Mouse (Mus musculus): ENCODE data around the gene Xlr3a. TPM values are rescaled to one million over a fixed set of nuclear protein-coding genes. Genes with fewer than 3 reads are reported as not detected.
A peak's percentile ranks its signal among the peaks of the same experiment; 100 is the strongest.

Gene Xlr3a
- polyA plus RNA-seq, 1 experiment from 2014 or later, result 2.7 TPM

- H3K4me1 ChIP-seq, result no peaks in the 10 kb centered on the region
- H3K27me3 ChIP-seq, result no peaks in the 10 kb centered on the region
- H3K9me3 ChIP-seq, result no peaks in the 10 kb centered on the region
- H3K4me2 ChIP-seq, result peak overlapping the region; percentile 34; the same call in 1 of the 2 replicates
- ATAC-seq (ENCODE audit: low FRiP score), result peak; percentile 97
- no peak overlapping the region for H3K27ac ChIP-seq
- no peaks in the 10 kb centered on the region for H3K36me3 ChIP-seq (replicated peaks)
- 16% methylated on average over 14 of the region's 14 CpGs for WGBS
- no peak overlapping the region for H3K4me3 ChIP-seq (replicated peaks)
- H3K9ac ChIP-seq, result no peak overlapping the region
Observed at GRCm38 (mm10) chrX:73053860-73054563, 42.9 kb downstream of the Xlr3a start.

GRCm38 (mm10) chrX:73039666-73040065, 57.2 kb downstream of the Xlr3a start:
- Histone ChIP-seq H3K9ac (no peak overlapping the region), H3K27ac (no peak overlapping the region), H3K4me2 (no peak overlapping the region), H3K4me3 (replicated peaks) (no peak overlapping the region), H3K36me3 (replicated peaks) (no peaks in the 10 kb centered on the region), H3K4me1 (no peaks in the 10 kb centered on the region), H3K27me3 (no peaks in the 10 kb centered on the region), H3K9me3 (no peaks in the 10 kb centered on the region)
- ATAC-seq (ENCODE audit: low FRiP score), result no peak
- 89% methylated on average over 12 of the region's 12 CpGs for WGBS

GRCm38 (mm10) chrX:73038831-73039230, 58.1 kb downstream of the Xlr3a start:
- no peaks in the 10 kb centered on the region for H3K27me3 ChIP-seq
- H3K9me3 ChIP-seq, result no peaks in the 10 kb centered on the region
- H3K4me1 ChIP-seq, result no peaks in the 10 kb centered on the region
- no peak overlapping the region for H3K9ac ChIP-seq
- ATAC-seq (ENCODE audit: low FRiP score), result no peak
- 81% methylated on average over 8 of the region's 8 CpGs for WGBS
- no peak overlapping the region for H3K4me3 ChIP-seq (replicated peaks)
- no peak overlapping the region for H3K27ac ChIP-seq
- no peak overlapping the region for H3K4me2 ChIP-seq
- H3K36me3 ChIP-seq (replicated peaks), result no peaks in the 10 kb centered on the region

- no peaks in the 10 kb centered on the region for H3K4me1 ChIP-seq
- ATAC-seq (ENCODE audit: low FRiP score), result no peak
- 70% methylated on average over 1 of the region's 1 CpGs for WGBS
- no peak within 1 kb of the TSS for H3K4me3 ChIP-seq (replicated peaks)
- no peak within 1 kb of the TSS for H3K9ac ChIP-seq
- no peaks in the 10 kb centered on the region for H3K36me3 ChIP-seq (replicated peaks)
- H3K4me2 ChIP-seq, result no peak within 1 kb of the TSS
- H3K27me3 ChIP-seq, result no peaks in the 10 kb centered on the region
- H3K9me3 ChIP-seq, result no peaks in the 10 kb centered on the region
- H3K27ac ChIP-seq, result no peak within 1 kb of the TSS
Observed at GRCm38 (mm10) chrX:73037003-73037402, 59.9 kb downstream of the Xlr3a start, which contains the start of gene Pnma5. Gene Pnma5 (minus strand): TSS chrX:73037103.

Other genes starting within 250 kb of the Xlr3a start
- gene Cetn2, start 178.7 kb downstream of the Xlr3a start, polyA plus RNA-seq (2016; fragmentation: Nextera tagmentation; extraction: Ambion mirVana), result 103 and 107 TPM in 2 replicates
- gene Nsdhl, start 178.5 kb downstream of the Xlr3a start, polyA plus RNA-seq (2016; fragmentation: Nextera tagmentation; extraction: Ambion mirVana), result 35.2 and 36.8 TPM in 2 replicates
- gene Zfp185, start 109.8 kb downstream of the Xlr3a start, polyA plus RNA-seq (2016; fragmentation: Nextera tagmentation; extraction: Ambion mirVana), result 2.4 and 3.3 TPM in 2 replicates
- not detected in 2 replicates for gene Pnma5, start 60.0 kb downstream of the Xlr3a start, polyA plus RNA-seq (2016; fragmentation: Nextera tagmentation; extraction: Ambion mirVana)
- gene Pnma3, start 32.3 kb downstream of the Xlr3a start, polyA plus RNA-seq (2016; fragmentation: Nextera tagmentation; extraction: Ambion mirVana), result 0.99 and 1.0 TPM in 2 replicates
- gene Xlr4a, start 14.6 kb downstream of the Xlr3a start, polyA plus RNA-seq (2016; fragmentation: Nextera tagmentation; extraction: Ambion mirVana), result 0.18 and 0.72 TPM in 2 replicates
- gene Gm14685, start 20.0 kb upstream of the Xlr3a start, polyA plus RNA-seq (2016; fragmentation: Nextera tagmentation; extraction: Ambion mirVana), result 0.31 TPM in 1 of 2 replicates, not detected in the other
- not detected in 2 replicates for gene Xlr5b, start 51.7 kb upstream of the Xlr3a start, polyA plus RNA-seq (2016; fragmentation: Nextera tagmentation; extraction: Ambion mirVana)
- gene DXBay18, start 52.4 kb upstream of the Xlr3a start, polyA plus RNA-seq (2016; fragmentation: Nextera tagmentation; extraction: Ambion mirVana), result 0.45 TPM in 1 of 2 replicates, not detected in the other
- not detected in 2 replicates for gene Spin2d, start 79.9 kb upstream of the Xlr3a start, polyA plus RNA-seq (2016; fragmentation: Nextera tagmentation; extraction: Ambion mirVana)
- gene Xlr3b, start 95.1 kb upstream of the Xlr3a start, polyA plus RNA-seq (2016; fragmentation: Nextera tagmentation; extraction: Ambion mirVana), result 13.6 and 14.0 TPM in 2 replicates
- 0.28 and 0.93 TPM in 2 replicates for gene Xlr4b, start 117.2 kb upstream of the Xlr3a start, polyA plus RNA-seq (2016; fragmentation: Nextera tagmentation; extraction: Ambion mirVana)
- 20.5 and 22.5 TPM in 2 replicates for gene F8a, start 131.2 kb upstream of the Xlr3a start, polyA plus RNA-seq (2016; fragmentation: Nextera tagmentation; extraction: Ambion mirVana)
- 0.20 TPM in 1 of 2 replicates, not detected in the other for gene Xlr4c, start 146.0 kb upstream of the Xlr3a start, polyA plus RNA-seq (2016; fragmentation: Nextera tagmentation; extraction: Ambion mirVana)
- gene Xlr3c, start 168.3 kb upstream of the Xlr3a start, polyA plus RNA-seq (2016; fragmentation: Nextera tagmentation; extraction: Ambion mirVana), result 0.23 TPM in 1 of 2 replicates, not detected in the other
- not detected in 2 replicates for gene Xlr5a, start 195.9 kb upstream of the Xlr3a start, polyA plus RNA-seq (2016; fragmentation: Nextera tagmentation; extraction: Ambion mirVana)
- gene Xlr5c, start 195.9 kb upstream of the Xlr3a start, polyA plus RNA-seq (2016; fragmentation: Nextera tagmentation; extraction: Ambion mirVana), result not detected in 2 replicates
- not detected in 2 replicates for gene Gm45015, start 239.7 kb upstream of the Xlr3a start, polyA plus RNA-seq (2016; fragmentation: Nextera tagmentation; extraction: Ambion mirVana)
- gene Zfp275, start 245.5 kb upstream of the Xlr3a start, polyA plus RNA-seq (2016; fragmentation: Nextera tagmentation; extraction: Ambion mirVana), result 20.7 and 22.1 TPM in 2 replicates

Measured in forebrain, embryonic 12.5 days (tissue).